Comparison of ENCODE assay signal across 9 mouse cellular contexts in genomic region chr11:97804841-97805661, GRCm38 (mm10). TPM values are rescaled to one million over a fixed set of nuclear protein-coding genes. Genes with fewer than 3 reads are reported as not detected.
DNase-seq lines count a peak whose midpoint lies in the region; ATAC-seq lines count a peak whose summit lies in the region.
"Had no signal": no experiment of that assay in that cellular context is flagged by ENCODE, and none has a peak within 500 bp of the region (broad histone marks: within the 10 kb centered on the region; RNA-seq: fewer than 3 reads in every experiment).

No protein-coding gene starts in this region.

- peak; percentile 72 for DNase-seq in left cerebral cortex, postnatal 4 days
- DNase-seq in left cerebral cortex, postnatal 10 days (ENCODE audit: extremely low spot score in 1 of 2, low spot score in 2 of 2): no peak
- peak; percentile 26 for DNase-seq in embryonic facial prominence, embryonic 11.5 days (ENCODE audit: low spot score)
- DNase-seq in lung, postnatal 4 days: peak; percentile 58 to 78
- no peak for DNase-seq in urinary bladder, adult 18-20 months (ENCODE audit: low spot score in 2 of 2)
- no peak for DNase-seq in right cerebral cortex, postnatal 36 days (ENCODE audit: low spot score in 2 of 2)
- DNase-seq in right cerebral cortex, adult 2 months (ENCODE audit: low spot score in 2 of 2): no peak

- no peaks in the 10 kb centered on the region for H3K9me3 ChIP-seq in embryonic facial prominence, embryonic 11.5 days (replicated peaks; ENCODE audit: control insufficient read depth, low read length)
- no peaks in the 10 kb centered on the region for H3K9me3 ChIP-seq in hindbrain, embryonic 15.5 days

- 22% methylated on average over 9 of the region's 9 CpGs for WGBS in embryonic facial prominence, embryonic 11.5 days
- WGBS in hindbrain, embryonic 15.5 days: 28% methylated on average over 9 of the region's 9 CpGs

- peak overlapping the region; percentile 15 for H3K27ac ChIP-seq in embryonic facial prominence, embryonic 11.5 days (replicated peaks; ENCODE audit: low read depth, low read length)
- peak overlapping the region; percentile 47 for H3K27ac ChIP-seq in hindbrain, embryonic 15.5 days (replicated peaks)

- peak overlapping the region; percentile 10; the same call in 1 of the 2 replicates for H3K9ac ChIP-seq in embryonic facial prominence, embryonic 11.5 days (replicated peaks; ENCODE audit: low read length)
- no peak overlapping the region for H3K9ac ChIP-seq in hindbrain, embryonic 15.5 days

- peaks cover 3% of the 10 kb centered on the region; the same call in 1 of the 2 replicates for H3K36me3 ChIP-seq in embryonic facial prominence, embryonic 11.5 days (replicated peaks; ENCODE audit: control insufficient read depth, insufficient read depth, low read depth, low read length)
- peaks cover 18% of the 10 kb centered on the region for H3K36me3 ChIP-seq in hindbrain, embryonic 15.5 days

- H3K27me3 ChIP-seq in embryonic facial prominence, embryonic 11.5 days (ENCODE audit: control insufficient read depth, insufficient read depth, low read length): no peaks in the 10 kb centered on the region
- H3K27me3 ChIP-seq in hindbrain, embryonic 15.5 days: no peaks in the 10 kb centered on the region

- H3K4me1 ChIP-seq in embryonic facial prominence, embryonic 11.5 days (ENCODE audit: control insufficient read depth, insufficient read depth, low read length): peaks cover 42% of the 10 kb centered on the region
- peaks cover 88% of the 10 kb centered on the region for H3K4me1 ChIP-seq in hindbrain, embryonic 15.5 days (replicated peaks)

- no peak for ATAC-seq in embryonic facial prominence, embryonic 11.5 days (replicated peaks; ENCODE audit: insufficient number of reproducible peaks, low FRiP score, low TSS enrichment, low read depth)
- ATAC-seq in hindbrain, embryonic 15.5 days (ENCODE audit: low FRiP score, low read depth): peak; percentile 20; the same call in 1 of the 2 replicates

- peak overlapping the region; percentile 6; the same call in 1 of the 2 replicates for H3K4me2 ChIP-seq in embryonic facial prominence, embryonic 11.5 days (ENCODE audit: low read depth, low read length)
- peak overlapping the region; percentile 26 for H3K4me2 ChIP-seq in hindbrain, embryonic 15.5 days

- intact Hi-C loops in left cerebral cortex, postnatal 4 days (cut with DNase I): loop anchor here (5.0 kb wide), 1 partner anchor 77 kb away; the partner anchor contains the start of gene Fbxo47
- intact Hi-C loops in left cerebral cortex, postnatal 10 days (cut with DNase I): no loop called here

- H3K4me3 ChIP-seq in embryonic facial prominence, embryonic 11.5 days (ENCODE audit: low read depth, low read length): no peak overlapping the region
- H3K4me3 ChIP-seq in hindbrain, embryonic 15.5 days: no peak overlapping the region

RNA-seq across cellular contexts. Expression of gene Lasp1, which starts 6.3 kb away (rescaled TPM):
- total RNA-seq in left cerebral cortex, postnatal 4 days (2021): 100 to 1,000 TPM; 190 to 199 TPM
- 100 to 1,000 TPM; 190 to 203 TPM for total RNA-seq in left cerebral cortex, postnatal 10 days (2021)
- 62.6 and 67.8 TPM in 2 replicates for polyA plus RNA-seq in embryonic facial prominence, embryonic 11.5 days (2014; fragmentation: Nextera tagmentation; extraction: Ambion mirVana)
- polyA plus RNA-seq in hindbrain, embryonic 15.5 days (2015; fragmentation: Nextera tagmentation; extraction: Ambion mirVana): 152 and 173 TPM in 2 replicates

RNA-seq across cellular contexts. Expression of gene Rpl23, which starts 22.8 kb away (rescaled TPM):
- total RNA-seq in left cerebral cortex, postnatal 4 days (2021): 100 to 1,000 TPM; 614 to 660 TPM
- total RNA-seq in left cerebral cortex, postnatal 10 days (2021): 100 to 1,000 TPM; 423 to 456 TPM
- polyA plus RNA-seq in embryonic facial prominence, embryonic 11.5 days (2014; fragmentation: Nextera tagmentation; extraction: Ambion mirVana): 524 and 537 TPM in 2 replicates
- 296 and 312 TPM in 2 replicates for polyA plus RNA-seq in hindbrain, embryonic 15.5 days (2015; fragmentation: Nextera tagmentation; extraction: Ambion mirVana)

RNA-seq across cellular contexts. Expression of gene 1700001P01Rik, which starts 29.3 kb away (rescaled TPM):
- 1 to 10 TPM in 1 of 2 experiments, not detected in 1; 2.0 TPM for total RNA-seq in left cerebral cortex, postnatal 4 days (2021)
- under 1 TPM; 0.60 to 0.63 TPM for total RNA-seq in left cerebral cortex, postnatal 10 days (2021)
- polyA plus RNA-seq in embryonic facial prominence, embryonic 11.5 days (2014; fragmentation: Nextera tagmentation; extraction: Ambion mirVana): not detected in 2 replicates
- polyA plus RNA-seq in hindbrain, embryonic 15.5 days (2015; fragmentation: Nextera tagmentation; extraction: Ambion mirVana): 0.26 and 0.28 TPM in 2 replicates
- total RNA-seq: liver, adult 2 months had no signal
- polyA plus RNA-seq: liver, adult 2 months had no signal

RNA-seq across cellular contexts. Expression of gene B230217C12Rik, which starts 35.5 kb away (rescaled TPM):
- 10 to 100 TPM; 27.1 to 29.0 TPM for total RNA-seq in left cerebral cortex, postnatal 4 days (2021)
- 10 to 100 TPM; 40.0 to 45.1 TPM for total RNA-seq in left cerebral cortex, postnatal 10 days (2021)
- polyA plus RNA-seq in embryonic facial prominence, embryonic 11.5 days (2014; fragmentation: Nextera tagmentation; extraction: Ambion mirVana): 15.4 and 20.0 TPM in 2 replicates
- polyA plus RNA-seq in hindbrain, embryonic 15.5 days (2015; fragmentation: Nextera tagmentation; extraction: Ambion mirVana): 32.4 and 38.8 TPM in 2 replicates

RNA-seq across cellular contexts. Expression of gene Cwc25, which starts 38.7 kb away (rescaled TPM):
- 10 to 100 TPM; 17.6 to 20.4 TPM for total RNA-seq in left cerebral cortex, postnatal 4 days (2021)
- total RNA-seq in left cerebral cortex, postnatal 10 days (2021): 10 to 100 TPM; 18.8 to 19.4 TPM
- 12.9 and 13.1 TPM in 2 replicates for polyA plus RNA-seq in embryonic facial prominence, embryonic 11.5 days (2014; fragmentation: Nextera tagmentation; extraction: Ambion mirVana)
- 14.9 and 16.2 TPM in 2 replicates for polyA plus RNA-seq in hindbrain, embryonic 15.5 days (2015; fragmentation: Nextera tagmentation; extraction: Ambion mirVana)

Comparison
In these comparisons a context has a peak if more than half of its experiments do, and no peak if none do; other contexts are left out.
1. DNase-seq: peak in left cerebral cortex, postnatal 4 days (single experiment), embryonic facial prominence, embryonic 11.5 days (single experiment) and lung, postnatal 4 days (2 of 2); none in left cerebral cortex, postnatal 10 days (0 of 2), urinary bladder, adult 18-20 months (0 of 2), right cerebral cortex, postnatal 36 days (0 of 2) and right cerebral cortex, adult 2 months (0 of 2).